Mouse (Mus musculus) heart, postnatal 0 days (tissue): ENCODE measurements around the gene 1700028P14Rik. TPM values are rescaled to one million over a fixed set of nuclear protein-coding genes. Genes with fewer than 3 reads are reported as not detected.

Experiments used
- ATAC-seq: fragments of 200-750 bp; cut with Nextera tagmentation; 2 replicates; pipeline ENCODE4 v1.8.0; 2017; ENCODE audit warnings: low read depth, moderate number of reproducible peaks, moderate library complexity; ENCODE audit not compliant: insufficient read depth
- DNase-seq: peaks from one replicate; pipeline ENCODE4 v3.0.0-alpha.2; 2016; ENCODE audit warnings: low spot score
- H3K27ac ChIP-seq: fragments of 300-500 bp; sonication (generic); 2 replicates; pipeline ENCODE4 v1.5.1; 2014; ENCODE audit warnings: low read depth, mild to moderate bottlenecking
- H3K27me3 ChIP-seq: fragments of 300-500 bp; sonication (generic); 2 replicates; pipeline ENCODE4 v1.6.1; 2014; ENCODE audit warnings: low read length, mixed read lengths; ENCODE audit not compliant: control insufficient read depth, insufficient read depth
- H3K36me3 ChIP-seq: fragments of 300-500 bp; sonication (generic); replicated peaks from 2 replicates; pipeline ENCODE4 v1.6.1; 2014; ENCODE audit warnings: low read length, mixed read lengths; ENCODE audit not compliant: control insufficient read depth, insufficient read depth
- H3K4me1 ChIP-seq: fragments of 300-500 bp; sonication (generic); 2 replicates; pipeline ENCODE4 v1.6.1; 2014; ENCODE audit warnings: antibody characterized with exemption; ENCODE audit not compliant: control insufficient read depth, insufficient read depth
- H3K4me2 ChIP-seq: fragments of 300-500 bp; sonication (generic); 2 replicates; pipeline ENCODE4 v1.6.1; 2014; ENCODE audit warnings: low read depth, mild to moderate bottlenecking, low read length, moderate library complexity
- H3K4me3 ChIP-seq: fragments of 300-500 bp; sonication (generic); 2 replicates; pipeline ENCODE4 v1.5.1; 2014; ENCODE audit warnings: low read depth, low read length
- H3K9ac ChIP-seq: fragments of 300-500 bp; sonication (generic); replicated peaks from 2 replicates; pipeline ENCODE4 v1.6.1; 2014; ENCODE audit warnings: low read depth, low read length, mixed read lengths
- H3K9me3 ChIP-seq: fragments of 300-500 bp; sonication (generic); replicated peaks from 2 replicates; pipeline ENCODE4 v1.6.1; 2016; ENCODE audit warnings: low read length; ENCODE audit not compliant: control insufficient read depth
- CTCF ChIP-seq: IDR thresholded peaks from 2 replicates; pipeline ENCODE4 v1.5.1; 2016; ENCODE audit warnings: antibody characterized with exemption, control low read depth, low read depth
- EP300 ChIP-seq: IDR thresholded peaks from 2 replicates; pipeline ENCODE4 v1.6.1; 2016; ENCODE audit warnings: antibody characterized with exemption, low read depth
- WGBS: fragments of 180-500 bp; shearing (Covaris S2); extraction: QIAGEN DNeasy Blood & Tissue Kit; methylation state at CpG from one replicate; pipeline ENCODE4 v1.1.7; 2014; 5-methylcytosine and 5-hydroxymethylcytosine counted together
- polyA plus RNA-seq: library from polyadenylated mRNA; unstranded; fragments of >200 nt; fragmentation: Nextera tagmentation; extraction: Ambion mirVana; gene quantifications from 2 replicates; pipeline ENCODE4 v1.2.1, GENCODE M21; 2015
- total RNA-seq: library from RNA; depleted of rRNA; stranded (reverse); fragments of >200 nt; gene quantifications from 2 replicates; pipeline ENCODE4 v1.2.3, GENCODE M21; 2014; ENCODE audit warnings: low replicate concordance; rRNA removed

Gene 1700028P14Rik
- not detected in 2 replicates for total RNA-seq
- polyA plus RNA-seq = 0.32 TPM in 1 of 2 replicates, not detected in the other

DNA sequence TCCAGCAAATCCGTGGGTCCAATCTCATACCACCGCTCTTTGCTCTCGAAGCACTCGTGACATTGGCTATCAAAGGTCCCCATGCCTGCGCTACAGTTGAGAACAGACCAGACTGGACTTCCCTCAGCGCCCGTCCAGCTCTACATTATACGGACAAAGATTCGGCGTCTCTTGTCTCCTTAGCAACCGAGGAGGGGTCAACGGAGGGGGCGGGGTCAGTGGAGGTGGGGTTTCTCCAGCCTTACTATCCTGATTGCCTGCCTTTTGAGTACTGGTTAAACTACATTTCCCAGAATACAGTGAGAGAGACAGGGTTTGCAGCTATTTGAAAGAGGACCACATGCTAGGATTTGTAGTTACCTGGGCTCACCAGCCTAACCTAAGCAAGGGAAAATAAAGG is at the start of gene 1700028P14Rik:
1700028P14Rik (minus strand) TSS at position 169 of the 400 bp plus-strand sequence.
- Histone ChIP-seq H3K9ac (no peak within 1 kb of the TSS), H3K4me2 (peak within 1 kb of the TSS; percentile 33), H3K27me3 (no peaks in the 10 kb centered on the region), H3K36me3 (no peaks in the 10 kb centered on the region), H3K27ac (no peak within 1 kb of the TSS), H3K9me3 (no peaks in the 10 kb centered on the region), H3K4me3 (peak within 1 kb of the TSS; percentile 8; the same call in 1 of the 2 replicates), H3K4me1 (no peaks in the 10 kb centered on the region)
- no peak for TF ChIP-seq EP300
- TF ChIP-seq CTCF = no peak
- ATAC-seq = peak; percentile 82
- DNase-seq = peak; percentile 29
- 7% methylated on average over 13 of the region's 13 CpGs for WGBS

DNA sequence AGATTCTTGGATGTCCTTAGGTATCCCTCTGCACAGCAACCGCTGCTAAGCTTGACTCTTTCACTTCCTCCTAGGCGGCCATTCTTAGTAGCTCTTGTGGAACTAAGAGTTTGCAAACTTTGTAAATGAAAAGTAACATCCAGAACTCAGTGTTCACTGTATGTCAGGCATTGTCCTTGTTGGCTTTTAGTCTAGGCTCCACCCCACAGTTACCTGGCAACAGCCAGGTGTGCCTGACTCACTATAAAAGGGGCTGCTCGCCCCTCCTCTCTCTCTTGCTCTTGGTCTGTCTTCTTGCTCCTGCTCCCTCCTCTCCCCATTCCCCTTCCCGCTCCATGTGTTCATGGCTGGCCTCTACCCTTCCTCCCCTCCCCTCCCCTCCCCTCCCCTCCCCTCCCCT is 46.5 kb upstream of the 1700028P14Rik start:
- Histone ChIP-seq H3K4me2 (no peak overlapping the region), H3K27me3 (no peaks in the 10 kb centered on the region), H3K9ac (no peak overlapping the region), H3K27ac (no peak overlapping the region), H3K4me3 (no peak overlapping the region), H3K4me1 (peaks cover 11% of the 10 kb centered on the region; the same call in 1 of the 2 replicates), H3K36me3 (peaks cover 48% of the 10 kb centered on the region), H3K9me3 (no peaks in the 10 kb centered on the region)
- DNase-seq (no peak), ATAC-seq (no peak)
- 93% methylated on average over 4 of the region's 4 CpGs for WGBS
- TF ChIP-seq EP300 = no peak
- TF ChIP-seq CTCF = no peak

DNA sequence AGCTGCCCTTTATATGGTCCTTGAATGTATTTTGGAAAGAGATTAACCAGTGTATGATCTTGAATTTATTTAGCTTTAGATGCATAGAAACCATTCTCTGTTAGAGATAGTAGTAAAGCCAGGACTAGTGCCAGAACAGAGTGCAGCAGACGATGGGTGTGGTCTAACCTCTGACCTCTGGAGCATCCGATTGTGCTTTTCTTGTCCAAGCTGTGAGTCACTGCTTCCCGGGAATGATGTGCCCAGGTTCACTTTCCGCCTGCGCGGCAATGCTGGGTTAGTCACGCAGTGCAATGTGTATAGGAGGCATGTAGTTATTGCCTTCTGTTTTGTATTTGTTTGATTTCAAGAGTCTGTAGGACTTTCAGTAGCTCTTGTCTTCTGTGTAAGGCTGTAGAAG is 45.8 kb upstream of the 1700028P14Rik start:
- Histone ChIP-seq H3K27ac (no peak overlapping the region), H3K4me1 (peaks cover 14% of the 10 kb centered on the region; the same call in 1 of the 2 replicates), H3K9me3 (no peaks in the 10 kb centered on the region), H3K9ac (no peak overlapping the region), H3K4me2 (no peak overlapping the region), H3K27me3 (no peaks in the 10 kb centered on the region), H3K36me3 (peaks cover 48% of the 10 kb centered on the region), H3K4me3 (no peak overlapping the region)
- no peak for ATAC-seq
- TF ChIP-seq EP300 (no peak), CTCF (no peak)
- 72% methylated on average over 7 of the region's 7 CpGs for WGBS
- DNase-seq = no peak

DNA sequence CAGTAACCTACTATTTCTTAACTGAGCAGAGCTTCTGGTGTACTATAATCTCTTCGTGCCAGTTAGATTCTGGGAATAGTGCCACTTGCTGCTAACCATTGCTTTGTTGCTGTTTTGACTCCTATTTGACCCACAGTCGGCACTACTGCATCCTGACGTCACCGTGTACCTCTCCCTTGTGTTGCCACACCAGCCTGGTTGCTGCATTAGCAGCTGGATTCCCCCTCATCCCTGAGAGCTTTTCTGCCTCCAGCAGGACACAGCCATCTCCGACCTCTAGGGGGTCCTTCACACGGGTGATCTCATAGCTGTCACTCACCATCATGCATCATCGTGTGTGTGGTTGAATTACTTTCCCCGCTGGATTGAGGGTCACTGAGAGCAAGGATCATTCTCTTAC is 45.2 kb upstream of the 1700028P14Rik start:
- Histone ChIP-seq H3K36me3 (peaks cover 46% of the 10 kb centered on the region), H3K4me2 (no peak overlapping the region), H3K4me3 (no peak overlapping the region), H3K4me1 (peaks cover 14% of the 10 kb centered on the region; the same call in 1 of the 2 replicates), H3K9me3 (no peaks in the 10 kb centered on the region), H3K27ac (no peak overlapping the region), H3K27me3 (no peaks in the 10 kb centered on the region), H3K9ac (no peak overlapping the region)
- ATAC-seq (no peak), DNase-seq (no peak)
- TF ChIP-seq EP300 (no peak), CTCF (no peak)
- WGBS = 55% methylated on average over 8 of the region's 8 CpGs

GRCm38 (mm10) chr19:23694344-23694743 is 41.7 kb upstream of the 1700028P14Rik start:
- no peak overlapping the region for H3K4me2 ChIP-seq
- 73% methylated on average over 4 of the region's 4 CpGs for WGBS
- H3K27ac ChIP-seq = no peak overlapping the region
- ATAC-seq (peak; percentile 30; the same call in 1 of the 2 replicates), DNase-seq (peak; percentile 19)
- peaks cover 10% of the 10 kb centered on the region; the same call in 1 of the 2 replicates for H3K4me1 ChIP-seq
- no peaks in the 10 kb centered on the region for H3K27me3 ChIP-seq
- H3K36me3 ChIP-seq = peaks cover 30% of the 10 kb centered on the region
- H3K9ac ChIP-seq = no peak overlapping the region
- no peak overlapping the region for H3K4me3 ChIP-seq
- TF ChIP-seq EP300 (no peak), CTCF (no peak)
- H3K9me3 ChIP-seq = no peaks in the 10 kb centered on the region

DNA sequence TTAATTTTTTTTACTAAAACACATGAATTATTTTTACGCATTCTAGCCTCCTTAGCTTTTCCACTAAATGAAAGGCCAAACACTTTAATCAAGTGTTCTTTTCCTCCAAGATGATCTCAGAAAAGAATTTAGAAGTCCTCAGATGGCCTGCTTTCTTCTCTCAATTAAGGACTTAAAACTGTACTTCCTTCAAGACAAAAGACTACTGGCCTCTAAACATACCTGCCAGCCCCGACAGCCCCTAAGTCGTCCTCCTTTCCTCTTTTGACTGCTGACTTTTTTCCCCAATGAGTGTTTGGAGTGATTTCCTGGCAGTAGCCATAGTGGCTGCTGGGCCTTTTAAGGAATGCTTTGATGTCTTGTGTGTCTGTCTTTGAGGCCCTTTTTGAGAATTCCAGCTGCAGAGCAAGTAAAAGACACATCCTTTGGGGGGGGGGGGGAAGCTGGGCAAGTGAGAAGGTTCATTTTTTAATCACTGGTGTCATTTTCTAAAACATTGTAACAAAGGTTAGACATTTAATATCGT is 35.9 kb upstream of the 1700028P14Rik start:
- Histone ChIP-seq H3K4me1 (peaks cover 10% of the 10 kb centered on the region; the same call in 1 of the 2 replicates), H3K36me3 (no peaks in the 10 kb centered on the region), H3K4me3 (peak overlapping the region; percentile 85), H3K27me3 (no peaks in the 10 kb centered on the region), H3K4me2 (peak overlapping the region; percentile 74), H3K27ac (no peak overlapping the region), H3K9ac (no peak overlapping the region), H3K9me3 (no peaks in the 10 kb centered on the region)
- DNase-seq (no peak), ATAC-seq (no peak)
- WGBS = 28% methylated on average over 4 of the region's 4 CpGs
- no peak for TF ChIP-seq CTCF
- no peak for TF ChIP-seq EP300
